Mouse (Mus musculus) kidney, embryonic 15.5 days (tissue): ENCODE measurements around the gene Kcns1. TPM values are rescaled to one million over a fixed set of nuclear protein-coding genes. Genes with fewer than 3 reads are reported as not detected.

Experiments
- ATAC-seq: fragments of 200-750 bp; cut with Nextera tagmentation; replicated peaks from 2 replicates; pipeline ENCODE4 v1.8.0; 2017; ENCODE audit warnings: moderate TSS enrichment; ENCODE audit not compliant: low FRiP score
- H3K27ac ChIP-seq: fragments of 300-500 bp; sonication (generic); 2 replicates; pipeline ENCODE4 v1.5.1; 2015; ENCODE audit warnings: mild to moderate bottlenecking, inconsistent platforms
- H3K27me3 ChIP-seq: fragments of 300-500 bp; sonication (generic); 2 replicates; pipeline ENCODE4 v1.6.1; 2015; ENCODE audit warnings: inconsistent platforms
- H3K36me3 ChIP-seq: fragments of 300-500 bp; sonication (generic); 2 replicates; pipeline ENCODE4 v1.6.1; 2015; ENCODE audit warnings: inconsistent platforms
- H3K4me1 ChIP-seq: fragments of 300-500 bp; sonication (generic); 2 replicates; pipeline ENCODE4 v1.6.1; 2015; ENCODE audit warnings: inconsistent platforms
- H3K4me2 ChIP-seq: fragments of 300-500 bp; sonication (generic); 2 replicates; pipeline ENCODE4 v1.6.1; 2015; ENCODE audit warnings: moderate library complexity, mild to moderate bottlenecking, inconsistent platforms
- H3K4me3 ChIP-seq: fragments of 300-500 bp; sonication (generic); replicated peaks from 2 replicates; pipeline ENCODE4 v1.5.1; 2015; ENCODE audit warnings: mild to moderate bottlenecking, inconsistent platforms
- H3K9ac ChIP-seq: fragments of 300-500 bp; sonication (generic); 2 replicates; pipeline ENCODE4 v1.6.1; 2015; ENCODE audit warnings: mild to moderate bottlenecking, inconsistent platforms
- H3K9me3 ChIP-seq: fragments of 300-500 bp; sonication (generic); replicated peaks from 2 replicates; pipeline ENCODE4 v1.6.1; 2016; ENCODE audit warnings: inconsistent platforms
- WGBS: fragments of 180-500 bp; shearing (Covaris S2); methylation state at CpG from one replicate; pipeline ENCODE4 v1.1.7; 2015; ENCODE audit warnings: mixed read lengths; 5-methylcytosine and 5-hydroxymethylcytosine counted together
- polyA plus RNA-seq: library from polyadenylated mRNA; unstranded; fragments of >200 nt; fragmentation: Nextera tagmentation; extraction: Ambion mirVana; gene quantifications from 2 replicates; pipeline ENCODE4 v1.2.1, GENCODE M21; 2015

Kcns1 gene
- polyA plus RNA-seq, 1 experiment from 2014 or later = 0.23 TPM

GRCm38 (mm10) chr2:164137754-164138153 is 33.2 kb downstream of the Kcns1 start:
- peaks cover 9% of the 10 kb centered on the region; the same call in 1 of the 2 replicates for H3K36me3 ChIP-seq
- WGBS = 47% methylated on average over 6 of the region's 6 CpGs
- no peak overlapping the region for H3K27ac ChIP-seq
- H3K4me2 ChIP-seq = no peak overlapping the region
- no peak overlapping the region for H3K9ac ChIP-seq
- no peaks in the 10 kb centered on the region for H3K27me3 ChIP-seq
- ATAC-seq = no peak
- H3K4me1 ChIP-seq = peaks cover 21% of the 10 kb centered on the region
- no peak overlapping the region for H3K4me3 ChIP-seq
- no peaks in the 10 kb centered on the region for H3K9me3 ChIP-seq

- Histone ChIP-seq H3K27me3 (no peaks in the 10 kb centered on the region), H3K27ac (no peak overlapping the region), H3K4me3 (no peak overlapping the region), H3K9ac (no peak overlapping the region), H3K4me2 (no peak overlapping the region), H3K9me3 (no peaks in the 10 kb centered on the region), H3K4me1 (peaks cover 21% of the 10 kb centered on the region), H3K36me3 (peaks cover 4% of the 10 kb centered on the region)
- no peak for ATAC-seq
- 27% methylated on average over 2 of the region's 2 CpGs for WGBS
Observed at GRCm38 (mm10) chr2:164136393-164136792, 34.5 kb downstream of the Kcns1 start.

- Histone ChIP-seq H3K4me3 (no peak overlapping the region), H3K36me3 (peaks cover 6% of the 10 kb centered on the region; the same call in 1 of the 2 replicates), H3K27ac (no peak overlapping the region), H3K4me2 (no peak overlapping the region), H3K9me3 (no peaks in the 10 kb centered on the region), H3K4me1 (peaks cover 21% of the 10 kb centered on the region), H3K9ac (no peak overlapping the region), H3K27me3 (no peaks in the 10 kb centered on the region)
- no peak for ATAC-seq
- 53% methylated on average over 1 of the region's 1 CpGs for WGBS
Observed at GRCm38 (mm10) chr2:164135367-164135766, 35.5 kb downstream of the Kcns1 start.

- ATAC-seq = no peak
- WGBS = 75% methylated on average over 6 of the region's 6 CpGs
Observed at GRCm38 (mm10) chr2:164134563-164134962, 36.4 kb downstream of the Kcns1 start.

GRCm38 (mm10) chr2:164131586-164131985 is 39.3 kb downstream of the Kcns1 start:
- Histone ChIP-seq H3K9me3 (no peaks in the 10 kb centered on the region), H3K4me1 (peaks cover 4% of the 10 kb centered on the region; the same call in 1 of the 2 replicates), H3K27ac (no peak overlapping the region), H3K4me3 (no peak overlapping the region), H3K36me3 (peaks cover 5% of the 10 kb centered on the region; the same call in 1 of the 2 replicates), H3K4me2 (no peak overlapping the region), H3K27me3 (no peaks in the 10 kb centered on the region), H3K9ac (no peak overlapping the region)
- 75% methylated on average over 1 of the region's 1 CpGs for WGBS
- no peak for ATAC-seq

More at GRCm38 (mm10) chr2:164134563-164134962, 36.4 kb downstream of the Kcns1 start:
- Histone ChIP-seq H3K36me3 (peaks cover 5% of the 10 kb centered on the region; the same call in 1 of the 2 replicates), H3K9ac (no peak overlapping the region), H3K4me1 (peaks cover 21% of the 10 kb centered on the region), H3K4me2 (no peak overlapping the region), H3K27ac (no peak overlapping the region), H3K4me3 (no peak overlapping the region), H3K9me3 (no peaks in the 10 kb centered on the region), H3K27me3 (no peaks in the 10 kb centered on the region)

- 81% methylated on average over 12 of the region's 12 CpGs for WGBS
- peaks cover 5% of the 10 kb centered on the region; the same call in 1 of the 2 replicates for H3K36me3 ChIP-seq
Observed at GRCm38 (mm10) chr2:164128576-164129411, 42.1 kb downstream of the Kcns1 start.

GRCm38 (mm10) chr2:164127297-164127696 is 43.6 kb downstream of the Kcns1 start:
- Histone ChIP-seq H3K4me2 (no peak overlapping the region), H3K27me3 (no peaks in the 10 kb centered on the region), H3K36me3 (peaks cover 11% of the 10 kb centered on the region), H3K4me1 (no peaks in the 10 kb centered on the region), H3K9me3 (no peaks in the 10 kb centered on the region), H3K27ac (no peak overlapping the region), H3K9ac (no peak overlapping the region), H3K4me3 (no peak overlapping the region)
- WGBS = 90% methylated on average over 2 of the region's 2 CpGs
- ATAC-seq = no peak

More at GRCm38 (mm10) chr2:164128576-164129411, 42.1 kb downstream of the Kcns1 start:
- Histone ChIP-seq H3K27me3 (no peaks in the 10 kb centered on the region), H3K4me1 (no peaks in the 10 kb centered on the region), H3K4me3 (no peak overlapping the region), H3K9me3 (no peaks in the 10 kb centered on the region), H3K27ac (no peak overlapping the region), H3K9ac (no peak overlapping the region), H3K4me2 (no peak overlapping the region)
- ATAC-seq = no peak

- Histone ChIP-seq H3K9me3 (no peaks in the 10 kb centered on the region), H3K27me3 (no peaks in the 10 kb centered on the region), H3K4me1 (no peaks in the 10 kb centered on the region), H3K4me2 (no peak overlapping the region), H3K9ac (no peak overlapping the region), H3K27ac (no peak overlapping the region), H3K36me3 (peaks cover 15% of the 10 kb centered on the region), H3K4me3 (no peak overlapping the region)
- 79% methylated on average over 13 of the region's 13 CpGs for WGBS
- no peak for ATAC-seq
Observed at GRCm38 (mm10) chr2:164126533-164126955, 44.4 kb downstream of the Kcns1 start.

GRCm38 (mm10) chr2:164123169-164123766 is 47.6 kb downstream of the Kcns1 start:
- Histone ChIP-seq H3K36me3 (peaks cover 34% of the 10 kb centered on the region), H3K4me3 (no peak overlapping the region), H3K9ac (no peak overlapping the region), H3K4me2 (no peak overlapping the region), H3K27me3 (no peaks in the 10 kb centered on the region), H3K27ac (no peak overlapping the region), H3K4me1 (no peaks in the 10 kb centered on the region), H3K9me3 (no peaks in the 10 kb centered on the region)
- ATAC-seq = no peak
- 77% methylated on average over 5 of the region's 5 CpGs for WGBS

GRCm38 (mm10) chr2:164119503-164119902 is 51.4 kb downstream of the Kcns1 start:
- Histone ChIP-seq H3K27me3 (no peaks in the 10 kb centered on the region), H3K4me3 (no peak overlapping the region), H3K9ac (no peak overlapping the region), H3K27ac (no peak overlapping the region), H3K4me2 (no peak overlapping the region), H3K36me3 (peaks cover 44% of the 10 kb centered on the region), H3K9me3 (no peaks in the 10 kb centered on the region), H3K4me1 (no peaks in the 10 kb centered on the region)
- ATAC-seq = no peak
- WGBS = 91% methylated on average over 6 of the region's 6 CpGs

- peaks cover 53% of the 10 kb centered on the region for H3K36me3 ChIP-seq
- no peaks in the 10 kb centered on the region for H3K27me3 ChIP-seq
- no peaks in the 10 kb centered on the region for H3K9me3 ChIP-seq
- H3K27ac ChIP-seq = no peak overlapping the region
- no peak overlapping the region for H3K4me3 ChIP-seq
- H3K9ac ChIP-seq = no peak overlapping the region
- no peaks in the 10 kb centered on the region for H3K4me1 ChIP-seq
- WGBS = 90% methylated on average over 10 of the region's 10 CpGs
- no peak overlapping the region for H3K4me2 ChIP-seq
- no peak for ATAC-seq
Observed at GRCm38 (mm10) chr2:164115531-164115930, 55.4 kb downstream of the Kcns1 start.

- no peak for ATAC-seq
- WGBS = 85% methylated on average over 6 of the region's 6 CpGs
- no peaks in the 10 kb centered on the region for H3K9me3 ChIP-seq
Observed at GRCm38 (mm10) chr2:164114051-164114450, 56.9 kb downstream of the Kcns1 start.

More at GRCm38 (mm10) chr2:164114051-164114450, 56.9 kb downstream of the Kcns1 start:
- no peaks in the 10 kb centered on the region for H3K4me1 ChIP-seq
- H3K27me3 ChIP-seq = no peaks in the 10 kb centered on the region
- peaks cover 44% of the 10 kb centered on the region for H3K36me3 ChIP-seq
- no peak overlapping the region for H3K9ac ChIP-seq
- H3K4me3 ChIP-seq = no peak overlapping the region
- H3K27ac ChIP-seq = no peak overlapping the region
- no peak overlapping the region for H3K4me2 ChIP-seq
